Mouse (Mus musculus): ENCODE data around the gene Ilf3. TPM values are rescaled to one million over a fixed set of nuclear protein-coding genes. Genes with fewer than 3 reads are reported as not detected.

Ilf3 gene
- polyA plus RNA-seq, 1 experiment: 30.7 TPM

DNA sequence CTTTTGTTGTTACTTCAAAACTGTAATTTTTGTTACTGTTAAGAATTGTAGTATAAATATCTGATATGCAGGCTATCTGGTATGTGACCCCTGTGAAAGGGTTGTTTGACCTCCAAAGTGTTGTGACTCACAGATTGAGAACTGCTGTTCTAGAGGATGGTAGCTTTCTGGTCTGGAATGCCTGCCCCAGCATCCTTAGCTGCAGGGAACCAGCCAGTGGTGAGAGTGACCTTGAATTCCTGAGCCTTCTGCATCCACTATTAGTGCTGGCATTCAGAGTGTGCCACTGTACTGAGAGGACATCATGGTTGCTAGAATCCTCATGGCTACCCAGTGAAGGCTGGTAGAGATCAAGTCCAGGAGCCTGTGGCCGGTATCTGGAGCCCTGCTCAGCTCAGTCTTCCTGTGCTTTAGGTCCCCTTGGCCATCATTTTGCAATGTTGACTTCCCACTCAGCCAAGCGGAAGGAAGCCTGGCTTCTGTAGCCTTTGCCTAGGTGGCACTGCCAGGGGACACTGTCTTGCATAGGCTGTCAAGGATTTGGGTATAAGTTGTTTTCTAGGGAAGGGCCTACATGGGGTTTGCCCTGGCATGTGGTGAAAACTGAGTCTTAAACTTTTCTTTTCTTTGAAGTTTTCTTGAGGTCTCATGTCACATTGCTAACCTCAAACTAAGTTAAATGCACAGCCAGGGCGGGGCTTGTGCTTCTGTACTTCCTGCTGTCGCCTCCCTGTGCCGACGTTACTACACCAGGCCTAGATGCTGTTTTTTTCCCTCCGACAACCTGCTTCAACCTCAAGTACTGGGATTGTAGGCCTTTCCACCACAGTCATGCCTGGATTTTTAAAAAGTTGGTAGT, 68.3 kb downstream of the Ilf3 start:
- Histone ChIP-seq H3K36me3 (ENCODE audit: control insufficient read depth, insufficient read depth, low read length) (no peaks in the 10 kb centered on the region), H3K4me3 (ENCODE audit: low read depth, low read length) (no peak overlapping the region), H3K27me3 (ENCODE audit: control insufficient read depth, insufficient read depth, low read length) (no peaks in the 10 kb centered on the region), H3K4me1 (ENCODE audit: control insufficient read depth, insufficient read depth, insufficient read length, low read length) (peaks cover 23% of the 10 kb centered on the region), H3K27ac (ENCODE audit: insufficient read depth, low read depth, low read length) (peak overlapping the region; percentile 8; the same call in 1 of the 2 replicates)
- WGBS: 41% methylated on average over 7 of the region's 7 CpGs
- TF ChIP-seq CTCF (IDR thresholded peaks at IDR 0.05; ENCODE audit: extremely low read depth, insufficient read length, insufficient replicate concordance, low read depth, low read length): no peak
- no peak for TF ChIP-seq POLR2A (IDR thresholded peaks at IDR 0.05; ENCODE audit: low read depth, low read length)

GRCm38 (mm10) chr9:21437577-21437976, 69.9 kb downstream of the Ilf3 start:
- H3K36me3 ChIP-seq (ENCODE audit: control insufficient read depth, insufficient read depth, low read length): no peaks in the 10 kb centered on the region
- no peak overlapping the region for H3K4me3 ChIP-seq (ENCODE audit: low read depth, low read length)
- H3K4me1 ChIP-seq (ENCODE audit: control insufficient read depth, insufficient read depth, insufficient read length, low read length): peaks cover 23% of the 10 kb centered on the region
- no peaks in the 10 kb centered on the region for H3K27me3 ChIP-seq (ENCODE audit: control insufficient read depth, insufficient read depth, low read length)
- H3K27ac ChIP-seq (ENCODE audit: insufficient read depth, low read depth, low read length): no peak overlapping the region
- TF ChIP-seq POLR2A (IDR thresholded peaks at IDR 0.05; ENCODE audit: low read depth, low read length) (no peak), CTCF (IDR thresholded peaks at IDR 0.05; ENCODE audit: extremely low read depth, insufficient read length, insufficient replicate concordance, low read depth, low read length) (no peak)
- 96% methylated on average over 6 of the region's 6 CpGs for whole genome bisulfite sequencing

- WGBS: 72% methylated on average over 3 of the region's 3 CpGs
- TF ChIP-seq CTCF (IDR thresholded peaks at IDR 0.05; ENCODE audit: extremely low read depth, insufficient read length, insufficient replicate concordance, low read depth, low read length) (no peak), POLR2A (IDR thresholded peaks at IDR 0.05; ENCODE audit: low read depth, low read length) (no peak)
- H3K27ac ChIP-seq (ENCODE audit: insufficient read depth, low read depth, low read length): no peak overlapping the region
- no peaks in the 10 kb centered on the region for H3K27me3 ChIP-seq (ENCODE audit: control insufficient read depth, insufficient read depth, low read length)
- H3K4me3 ChIP-seq (ENCODE audit: low read depth, low read length): no peak overlapping the region
- H3K36me3 ChIP-seq (ENCODE audit: control insufficient read depth, insufficient read depth, low read length): no peaks in the 10 kb centered on the region
- H3K4me1 ChIP-seq (ENCODE audit: control insufficient read depth, insufficient read depth, insufficient read length, low read length): peaks cover 23% of the 10 kb centered on the region
These were observed 70.5 kb downstream of the Ilf3 start for GRCm38 (mm10) chr9:21438219-21438618.

- Histone ChIP-seq H3K4me1 (ENCODE audit: control insufficient read depth, insufficient read depth, insufficient read length, low read length) (peaks cover 21% of the 10 kb centered on the region), H3K4me3 (ENCODE audit: low read depth, low read length) (no peak overlapping the region), H3K27ac (ENCODE audit: insufficient read depth, low read depth, low read length) (no peak overlapping the region), H3K27me3 (ENCODE audit: control insufficient read depth, insufficient read depth, low read length) (no peaks in the 10 kb centered on the region), H3K36me3 (ENCODE audit: control insufficient read depth, insufficient read depth, low read length) (no peaks in the 10 kb centered on the region)
- 70% methylated on average over 3 of the region's 3 CpGs for WGBS
- TF ChIP-seq CTCF (IDR thresholded peaks at IDR 0.05; ENCODE audit: extremely low read depth, insufficient read length, insufficient replicate concordance, low read depth, low read length) (no peak), POLR2A (IDR thresholded peaks at IDR 0.05; ENCODE audit: low read depth, low read length) (no peak)
These were observed 71.8 kb downstream of the Ilf3 start for GRCm38 (mm10) chr9:21439456-21439855.

- 91% methylated on average over 2 of the region's 2 CpGs for WGBS
These were observed 72.2 kb downstream of the Ilf3 start for GRCm38 (mm10) chr9:21439914-21440313.

DNA sequence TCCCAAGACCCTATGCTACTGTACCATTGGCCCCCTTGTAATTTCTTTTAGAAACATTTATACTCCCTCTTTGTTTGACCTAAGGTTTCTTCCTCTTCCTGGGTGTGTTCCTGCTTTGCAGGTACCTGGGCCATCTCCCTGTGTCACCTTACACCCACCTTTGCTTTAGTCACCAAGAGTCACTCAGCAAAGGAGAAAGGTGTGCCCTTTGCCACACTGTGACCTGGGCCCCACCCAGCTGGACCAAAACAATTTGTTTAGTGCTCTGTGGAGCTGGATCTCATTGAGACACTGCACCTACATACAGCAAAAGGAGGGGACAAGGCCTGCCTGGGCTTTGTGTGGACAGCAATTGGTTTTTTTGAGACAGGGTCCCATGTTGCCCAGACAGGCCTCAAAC, 72.7 kb downstream of the Ilf3 start:
- Histone ChIP-seq H3K27ac (ENCODE audit: insufficient read depth, low read depth, low read length) (no peak overlapping the region), H3K4me3 (ENCODE audit: low read depth, low read length) (no peak overlapping the region)
- TF ChIP-seq POLR2A (IDR thresholded peaks at IDR 0.05; ENCODE audit: low read depth, low read length): no peak
- TF ChIP-seq CTCF (IDR thresholded peaks at IDR 0.05; ENCODE audit: extremely low read depth, insufficient read length, insufficient replicate concordance, low read depth, low read length): no peak

More at GRCm38 (mm10) chr9:21439914-21440313, 72.2 kb downstream of the Ilf3 start:
- H3K4me3 ChIP-seq (ENCODE audit: low read depth, low read length): no peak overlapping the region
- no peak for TF ChIP-seq POLR2A (IDR thresholded peaks at IDR 0.05; ENCODE audit: low read depth, low read length)
- TF ChIP-seq CTCF (IDR thresholded peaks at IDR 0.05; ENCODE audit: extremely low read depth, insufficient read length, insufficient replicate concordance, low read depth, low read length): no peak
- no peaks in the 10 kb centered on the region for H3K27me3 ChIP-seq (ENCODE audit: control insufficient read depth, insufficient read depth, low read length)
- no peaks in the 10 kb centered on the region for H3K36me3 ChIP-seq (ENCODE audit: control insufficient read depth, insufficient read depth, low read length)
- peaks cover 21% of the 10 kb centered on the region for H3K4me1 ChIP-seq (ENCODE audit: control insufficient read depth, insufficient read depth, insufficient read length, low read length)
- no peak overlapping the region; the same call in 1 of the 2 replicates for H3K27ac ChIP-seq (ENCODE audit: insufficient read depth, low read depth, low read length)

DNA sequence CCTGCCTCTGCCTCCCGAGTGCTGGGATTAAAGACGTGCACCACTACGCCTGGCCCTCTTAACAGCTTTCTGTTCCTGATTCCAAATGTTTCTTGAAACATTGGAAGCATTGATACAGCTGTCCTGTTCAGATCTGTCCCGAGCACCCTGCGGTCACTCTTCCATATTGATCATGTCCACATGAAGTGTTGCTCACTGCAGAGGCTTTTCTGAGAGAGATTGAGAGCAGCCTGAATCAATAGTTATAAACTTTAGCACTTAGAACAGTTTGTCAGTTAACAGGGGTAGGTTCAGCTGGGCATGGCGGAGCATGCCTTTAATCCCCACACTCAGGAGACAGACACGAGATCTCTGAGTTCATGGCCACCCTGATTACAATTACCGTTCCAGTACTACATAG, 76.2 kb downstream of the Ilf3 start:
- H3K4me1 ChIP-seq (ENCODE audit: control insufficient read depth, insufficient read depth, insufficient read length, low read length): peaks cover 15% of the 10 kb centered on the region
- H3K36me3 ChIP-seq (ENCODE audit: control insufficient read depth, insufficient read depth, low read length): peaks cover 6% of the 10 kb centered on the region; the same call in 1 of the 2 replicates
- no peak overlapping the region for H3K4me3 ChIP-seq (ENCODE audit: low read depth, low read length)
- no peaks in the 10 kb centered on the region for H3K27me3 ChIP-seq (ENCODE audit: control insufficient read depth, insufficient read depth, low read length)
- 95% methylated on average over 8 of the region's 8 CpGs for WGBS
- no peak overlapping the region for H3K27ac ChIP-seq (ENCODE audit: insufficient read depth, low read depth, low read length)
- no peak for TF ChIP-seq CTCF (IDR thresholded peaks at IDR 0.05; ENCODE audit: extremely low read depth, insufficient read length, insufficient replicate concordance, low read depth, low read length)
- no peak for TF ChIP-seq POLR2A (IDR thresholded peaks at IDR 0.05; ENCODE audit: low read depth, low read length)

More for the DNA sequence above, 72.7 kb downstream of the Ilf3 start:
- H3K4me1 ChIP-seq (ENCODE audit: control insufficient read depth, insufficient read depth, insufficient read length, low read length): peaks cover 19% of the 10 kb centered on the region
- H3K27me3 ChIP-seq (ENCODE audit: control insufficient read depth, insufficient read depth, low read length): no peaks in the 10 kb centered on the region
- H3K36me3 ChIP-seq (ENCODE audit: control insufficient read depth, insufficient read depth, low read length): 0 out of 2 replicates have a peak, but pooled peaks cover 2% of the 10 kb centered on the region
